In genomic region chr1:177051366-177051963, GRCm38 (mm10) we compare ENCODE assay signal across 18 mouse cellular contexts.
DNase-seq lines count a peak whose midpoint lies in the region; ATAC-seq and TF ChIP-seq lines count a peak whose summit lies in the region.
"Had no signal": no experiment of that assay in that cellular context is flagged by ENCODE, and none has a peak within 500 bp of the region (broad histone marks: within the 10 kb centered on the region; RNA-seq: fewer than 3 reads in every experiment).

No protein-coding gene starts in this region.

- H3K36me3 ChIP-seq in CH12.LX (replicated peaks in 1 of 2; ENCODE audit: control insufficient read depth in 1 of 2, insufficient read depth in 1 of 2, low read length in 1 of 2) = no peaks in the 10 kb centered on the region
- H3K36me3 ChIP-seq in forebrain, embryonic 16.5 days (ENCODE audit: control insufficient read depth, insufficient read depth) = no peaks in the 10 kb centered on the region
- H3K36me3 ChIP-seq in hindbrain, embryonic 16.5 days (ENCODE audit: control insufficient read depth, insufficient read depth, low read length) = no peaks in the 10 kb centered on the region
- H3K36me3 ChIP-seq: heart, embryonic 15.5 days had no signal

- dilution Hi-C loops in CH12.LX (cut with MboI; ENCODE audit: extremely low pct_ligation_motif_present, extremely low pct_unique_long_range_greater_than_20kb, low sequenced_read_pairs) = no loop called here

- peak; percentile 47 for ATAC-seq in forebrain, embryonic 16.5 days
- no peak for ATAC-seq in hindbrain, embryonic 16.5 days
- ATAC-seq: inflammation-experienced regulatory T-cells, adult 6 months had no signal

- H3K4me1 ChIP-seq in CH12.LX (ENCODE audit: control insufficient read depth in 1 of 2, insufficient read depth in 2 of 2) = no peaks in the 10 kb centered on the region; a peak in 1 of 4 replicates
- peaks cover 5% of the 10 kb centered on the region for H3K4me1 ChIP-seq in forebrain, embryonic 16.5 days (replicated peaks; ENCODE audit: control insufficient read depth, insufficient read depth, low read length)
- H3K4me1 ChIP-seq in hindbrain, embryonic 16.5 days (ENCODE audit: control insufficient read depth, insufficient read depth, low read depth, low read length) = no peaks in the 10 kb centered on the region
- H3K4me1 ChIP-seq: heart, embryonic 15.5 days; hindbrain, embryonic 10.5 days had no signal

- no peak overlapping the region for H3K9ac ChIP-seq in CH12.LX (ENCODE audit: insufficient read depth, low read depth)
- H3K9ac ChIP-seq in forebrain, embryonic 16.5 days (replicated peaks; ENCODE audit: low read depth, low read length) = 0 out of 2 replicates have a peak overlapping the region, but pooled peaks have one; percentile 12
- no peak overlapping the region for H3K9ac ChIP-seq in hindbrain, embryonic 16.5 days (ENCODE audit: low read depth, low read length)
- H3K9ac ChIP-seq: heart, embryonic 15.5 days had no signal

- no peak for TF ChIP-seq CTCF in CH12.LX (conservative IDR thresholded peaks at IDR 0.05 in 1 of 2, IDR thresholded peaks at IDR 0.05 in 1 of 2; ENCODE audit: low read depth in 2 of 2, low read length in 2 of 2)

- TF ChIP-seq POLR2A in CH12.LX (IDR thresholded peaks at IDR 0.05; ENCODE audit: low read depth, low read length) = no peak

- no peaks in the 10 kb centered on the region for H3K9me3 ChIP-seq in CH12.LX (replicated peaks; ENCODE audit: low read length)
- no peaks in the 10 kb centered on the region for H3K9me3 ChIP-seq in forebrain, embryonic 16.5 days (ENCODE audit: control insufficient read depth, low read length)
- no peaks in the 10 kb centered on the region for H3K9me3 ChIP-seq in hindbrain, embryonic 16.5 days (ENCODE audit: control insufficient read depth, low read length)
- H3K9me3 ChIP-seq: heart, embryonic 15.5 days; hindbrain, embryonic 10.5 days had no signal

- H3K4me3 ChIP-seq in CH12.LX (replicated peaks in 1 of 3; ENCODE audit: low read depth in 2 of 3, low read length in 2 of 3, poor library complexity in 1 of 3) = no peak overlapping the region
- H3K4me3 ChIP-seq in forebrain, embryonic 16.5 days (replicated peaks; ENCODE audit: low read length) = no peak overlapping the region
- H3K4me3 ChIP-seq in hindbrain, embryonic 16.5 days (ENCODE audit: low read length) = no peak overlapping the region
- H3K4me3 ChIP-seq: heart, embryonic 15.5 days; hindbrain, embryonic 10.5 days had no signal

- in situ Hi-C loops in CH12.LX (cut with MboI; ENCODE audit: low pct_ligation_motif_present, low pct_unique_long_range_greater_than_20kb, low sequenced_read_pairs) = no loop called here

- no peak overlapping the region for H3K27ac ChIP-seq in CH12.LX (ENCODE audit: insufficient read depth, low read depth)
- peak overlapping the region; percentile 82 for H3K27ac ChIP-seq in forebrain, embryonic 16.5 days (ENCODE audit: low read length)
- H3K27ac ChIP-seq in hindbrain, embryonic 16.5 days (ENCODE audit: low read depth, low read length) = no peak overlapping the region
- H3K27ac ChIP-seq: heart, embryonic 15.5 days; hindbrain, embryonic 10.5 days; stomach, postnatal 0 days had no signal

- DNase-seq in cerebellum, adult 8-10 months = peak; percentile 48
- DNase-seq in cerebellum, postnatal 4 days (ENCODE audit: low spot score in 2 of 2) = no peak
- DNase-seq in layer of hippocampus, adult 11-12 months (ENCODE audit: low spot score) = peak; percentile 60
- no peak for DNase-seq in layer of hippocampus, postnatal 25 days (ENCODE audit: extremely low spot score in 1 of 2, low spot score in 1 of 2)
- no peak for DNase-seq in CH12.LX (ENCODE audit: extremely low read depth)
- no peak for DNase-seq in spleen, postnatal 4 days (ENCODE audit: low spot score in 2 of 2)
- DNase-seq: heart, adult 11 months; kidney, adult 9 months; lung, adult 2 months; spleen, adult 18-20 months; thymus, postnatal 36 days had no signal

- no peak for TF ChIP-seq RAD21 in CH12.LX (IDR thresholded peaks at IDR 0.05; ENCODE audit: low read depth, low read length)

- H3K27me3 ChIP-seq in CH12.LX (replicated peaks) = no peaks in the 10 kb centered on the region
- no peaks in the 10 kb centered on the region for H3K27me3 ChIP-seq in forebrain, embryonic 16.5 days (replicated peaks; ENCODE audit: control insufficient read depth, insufficient read depth, low read length)
- H3K27me3 ChIP-seq in hindbrain, embryonic 16.5 days (replicated peaks; ENCODE audit: control insufficient read depth, insufficient read depth, low read length) = no peaks in the 10 kb centered on the region
- H3K27me3 ChIP-seq: heart, embryonic 15.5 days had no signal

- 51% methylated on average over 11 of the region's 11 CpGs for WGBS in forebrain, embryonic 16.5 days
- WGBS in hindbrain, embryonic 16.5 days = 79% methylated on average over 11 of the region's 11 CpGs

- H3K4me2 ChIP-seq in CH12.LX (ENCODE audit: insufficient read depth, low read depth, poor library complexity, severe bottlenecking) = peak overlapping the region; percentile 56; the same call in 1 of the 2 replicates
- H3K4me2 ChIP-seq in forebrain, embryonic 16.5 days (ENCODE audit: low read length) = no peak overlapping the region
- H3K4me2 ChIP-seq in hindbrain, embryonic 16.5 days (ENCODE audit: low read length) = no peak overlapping the region
- H3K4me2 ChIP-seq: heart, embryonic 15.5 days; midbrain, embryonic 11.5 days had no signal

- H3K79me2 ChIP-seq in CH12.LX (replicated peaks; ENCODE audit: control insufficient read depth, extremely low read depth, insufficient read depth, poor library complexity, severe bottlenecking) = no peaks in the 10 kb centered on the region

- no peak for TF ChIP-seq EP300 in CH12.LX (IDR thresholded peaks at IDR 0.05; ENCODE audit: low read length)

TF ChIP-seq in CH12.LX, 34 proteins besides CTCF, POLR2A, EP300 and RAD21:
- TF ChIP-seq JUN (IDR thresholded peaks at IDR 0.05; ENCODE audit: insufficient read depth, low read depth, low read length) (peak; percentile 43), SIN3A (IDR thresholded peaks at IDR 0.05; ENCODE audit: low read length) (no peak), MAFK (IDR thresholded peaks at IDR 0.05; ENCODE audit: insufficient replicate concordance, low read length) (0 out of 2 replicates have a peak, but pooled peaks have one; percentile 9)

Comparison
In these comparisons a context has a peak if more than half of its experiments do, and no peak if none do; other contexts are left out.
1. DNase-seq: peak in cerebellum, adult 8-10 months (single experiment) and layer of hippocampus, adult 11-12 months (single experiment); none in cerebellum, postnatal 4 days (0 of 2), layer of hippocampus, postnatal 25 days (0 of 2), CH12.LX (single experiment) and spleen, postnatal 4 days (0 of 2).